Mouse (Mus musculus): ENCODE results near the gene Igsf21. TPM values are rescaled to one million over a fixed set of nuclear protein-coding genes. Genes with fewer than 3 reads are reported as not detected.

Igsf21 gene
- polyA plus RNA-seq, 1 experiment: not detected

GRCm38 (mm10) chr4:140122534-140122933, 124.0 kb downstream of the Igsf21 start:
- Histone ChIP-seq H3K36me3 (ENCODE audit: control insufficient read depth, insufficient read depth) (no peaks in the 10 kb centered on the region), H3K4me2 (ENCODE audit: low read depth) (no peak overlapping the region), H3ac (ENCODE audit: control insufficient read depth, insufficient read length) (no peak overlapping the region), H3K27me3 (ENCODE audit: control insufficient read depth, insufficient read depth, insufficient read length) (no peaks in the 10 kb centered on the region), H3K79me2 (ENCODE audit: control insufficient read depth, insufficient read depth) (no peaks in the 10 kb centered on the region), H3K4me3 (no peak overlapping the region)
- no peak for TF ChIP-seq TCF3 (IDR thresholded peaks at IDR 0.05; ENCODE audit: insufficient read length, low read depth)
- no peak for TF ChIP-seq TCF12 (IDR thresholded peaks at IDR 0.05; ENCODE audit: insufficient read depth, poor library complexity, severe bottlenecking)
- no peak for TF ChIP-seq POLR2AphosphoS2 (IDR thresholded peaks at IDR 0.05; ENCODE audit: insufficient read length, low read depth)
- TF ChIP-seq USF1 (IDR thresholded peaks at IDR 0.05; ENCODE audit: low read depth): no peak
- no peak for TF ChIP-seq MYOG (IDR thresholded peaks at IDR 0.05; ENCODE audit: control insufficient read depth in 1 of 3, insufficient read depth in 1 of 3, insufficient read length in 2 of 3, low read depth in 2 of 3)
- TF ChIP-seq MAX (IDR thresholded peaks at IDR 0.05; ENCODE audit: low read depth): no peak
- TF ChIP-seq POLR2A (IDR thresholded peaks at IDR 0.05; ENCODE audit: insufficient read length, low read depth): no peak
- no peak for TF ChIP-seq MYOD1 (IDR thresholded peaks at IDR 0.05; ENCODE audit: control insufficient read depth in 1 of 3, insufficient read length in 2 of 3, low read depth in 2 of 3)
- no peak for TF ChIP-seq E2F4 (IDR thresholded peaks at IDR 0.05; ENCODE audit: insufficient read depth)
- TF ChIP-seq REST (IDR thresholded peaks at IDR 0.05; ENCODE audit: insufficient read depth, insufficient read length): no peak
- no peak for TF ChIP-seq SRF (IDR thresholded peaks at IDR 0.05; ENCODE audit: control insufficient read depth, insufficient read length, low read depth)
- no peak for TF ChIP-seq CEBPB (IDR thresholded peaks at IDR 0.05; ENCODE audit: insufficient read depth, poor library complexity, severe bottlenecking)

DNA sequence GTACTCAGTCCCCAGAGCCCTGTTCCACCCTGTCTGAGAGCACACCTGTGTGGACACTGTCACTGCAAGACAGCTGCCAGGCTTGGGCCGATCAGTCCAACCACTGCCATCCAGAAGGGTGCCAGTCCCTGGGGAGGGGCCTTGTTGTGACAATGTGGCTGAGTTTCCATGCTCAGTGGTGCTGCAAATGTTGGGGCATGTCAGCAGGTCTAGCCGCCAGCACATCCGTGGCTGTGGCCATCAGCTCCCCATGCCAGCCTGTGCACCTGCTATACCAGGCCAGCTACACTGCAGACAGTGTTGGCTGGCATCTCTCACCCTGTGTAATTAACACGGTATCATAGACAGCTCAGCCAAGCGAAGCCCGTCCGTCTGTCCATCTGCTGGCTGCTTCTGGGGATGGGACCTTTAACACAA, 129.3 kb downstream of the Igsf21 start:
- Histone ChIP-seq H3K79me2 (ENCODE audit: control insufficient read depth, insufficient read depth) (no peaks in the 10 kb centered on the region), H3K4me3 (no peak overlapping the region), H3K27me3 (ENCODE audit: control insufficient read depth, insufficient read depth, insufficient read length) (no peaks in the 10 kb centered on the region), H3K36me3 (ENCODE audit: control insufficient read depth, insufficient read depth) (no peaks in the 10 kb centered on the region), H3K4me2 (ENCODE audit: low read depth) (no peak overlapping the region), H3ac (ENCODE audit: control insufficient read depth, insufficient read length) (no peak overlapping the region)
- TF ChIP-seq MYOD1 (IDR thresholded peaks at IDR 0.05; ENCODE audit: control insufficient read depth in 1 of 3, insufficient read length in 2 of 3, low read depth in 2 of 3) (no peak), REST (IDR thresholded peaks at IDR 0.05; ENCODE audit: insufficient read depth, insufficient read length) (no peak), CEBPB (IDR thresholded peaks at IDR 0.05; ENCODE audit: insufficient read depth, poor library complexity, severe bottlenecking) (no peak), USF1 (IDR thresholded peaks at IDR 0.05; ENCODE audit: low read depth) (no peak), TCF3 (IDR thresholded peaks at IDR 0.05; ENCODE audit: insufficient read length, low read depth) (no peak)

GRCm38 (mm10) chr4:140115756-140116155, 130.8 kb downstream of the Igsf21 start:
- Histone ChIP-seq H3K36me3 (ENCODE audit: control insufficient read depth, insufficient read depth) (no peaks in the 10 kb centered on the region), H3K4me2 (ENCODE audit: low read depth) (no peak overlapping the region), H3K79me2 (ENCODE audit: control insufficient read depth, insufficient read depth) (no peaks in the 10 kb centered on the region), H3ac (ENCODE audit: control insufficient read depth, insufficient read length) (no peak overlapping the region), H3K27me3 (ENCODE audit: control insufficient read depth, insufficient read depth, insufficient read length) (no peaks in the 10 kb centered on the region), H3K4me3 (no peak overlapping the region)
- TF ChIP-seq E2F4 (IDR thresholded peaks at IDR 0.05; ENCODE audit: insufficient read depth): no peak
- no peak for TF ChIP-seq SRF (IDR thresholded peaks at IDR 0.05; ENCODE audit: control insufficient read depth, insufficient read length, low read depth)
- no peak for TF ChIP-seq REST (IDR thresholded peaks at IDR 0.05; ENCODE audit: insufficient read depth, insufficient read length)
- TF ChIP-seq CEBPB (IDR thresholded peaks at IDR 0.05; ENCODE audit: insufficient read depth, poor library complexity, severe bottlenecking): no peak
- TF ChIP-seq MAX (IDR thresholded peaks at IDR 0.05; ENCODE audit: low read depth): no peak

DNA sequence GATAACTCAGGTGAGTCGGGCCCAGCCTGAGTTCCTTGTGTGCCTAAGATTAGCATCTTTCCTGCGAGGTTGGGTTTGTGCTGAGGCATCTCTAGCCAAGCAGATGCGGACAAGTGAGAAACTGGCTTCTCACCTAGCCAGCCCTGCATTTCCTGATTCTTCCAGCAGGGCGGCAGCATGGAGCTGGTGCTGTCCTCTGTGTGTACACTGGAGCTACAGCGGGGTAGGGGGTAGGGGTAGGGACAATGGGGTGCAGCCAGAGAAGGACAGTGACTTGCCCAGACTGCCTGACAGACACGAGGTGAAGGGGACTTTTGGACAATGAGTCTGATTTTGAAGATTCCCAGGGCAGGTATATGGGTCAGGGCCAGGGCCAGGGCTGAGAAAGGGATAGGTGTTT, 131.5 kb downstream of the Igsf21 start:
- Histone ChIP-seq H3K27me3 (ENCODE audit: control insufficient read depth, insufficient read depth, insufficient read length) (no peaks in the 10 kb centered on the region), H3ac (ENCODE audit: control insufficient read depth, insufficient read length) (no peak overlapping the region), H3K4me3 (no peak overlapping the region), H3K4me2 (ENCODE audit: low read depth) (no peak overlapping the region), H3K36me3 (ENCODE audit: control insufficient read depth, insufficient read depth) (no peaks in the 10 kb centered on the region), H3K79me2 (ENCODE audit: control insufficient read depth, insufficient read depth) (no peaks in the 10 kb centered on the region)
- TF ChIP-seq SRF (IDR thresholded peaks at IDR 0.05; ENCODE audit: control insufficient read depth, insufficient read length, low read depth): no peak
- no peak for TF ChIP-seq USF1 (IDR thresholded peaks at IDR 0.05; ENCODE audit: low read depth)
- TF ChIP-seq TCF3 (IDR thresholded peaks at IDR 0.05; ENCODE audit: insufficient read length, low read depth): no peak
- TF ChIP-seq MYOD1 (IDR thresholded peaks at IDR 0.05; ENCODE audit: control insufficient read depth in 1 of 3, insufficient read length in 2 of 3, low read depth in 2 of 3): no peak
- no peak for TF ChIP-seq CEBPB (IDR thresholded peaks at IDR 0.05; ENCODE audit: insufficient read depth, poor library complexity, severe bottlenecking)
- no peak for TF ChIP-seq REST (IDR thresholded peaks at IDR 0.05; ENCODE audit: insufficient read depth, insufficient read length)

- Histone ChIP-seq H3K27me3 (ENCODE audit: control insufficient read depth, insufficient read depth, insufficient read length) (no peaks in the 10 kb centered on the region), H3K4me3 (no peak overlapping the region), H3K4me2 (ENCODE audit: low read depth) (no peak overlapping the region), H3K79me2 (ENCODE audit: control insufficient read depth, insufficient read depth) (no peaks in the 10 kb centered on the region), H3ac (ENCODE audit: control insufficient read depth, insufficient read length) (no peak overlapping the region), H3K36me3 (ENCODE audit: control insufficient read depth, insufficient read depth) (no peaks in the 10 kb centered on the region)
- TF ChIP-seq MYOG (IDR thresholded peaks at IDR 0.05; ENCODE audit: control insufficient read depth in 1 of 3, insufficient read depth in 1 of 3, insufficient read length in 2 of 3, low read depth in 2 of 3) (no peak), SRF (IDR thresholded peaks at IDR 0.05; ENCODE audit: control insufficient read depth, insufficient read length, low read depth) (no peak), USF1 (IDR thresholded peaks at IDR 0.05; ENCODE audit: low read depth) (no peak), CEBPB (IDR thresholded peaks at IDR 0.05; ENCODE audit: insufficient read depth, poor library complexity, severe bottlenecking) (no peak), POLR2AphosphoS2 (IDR thresholded peaks at IDR 0.05; ENCODE audit: insufficient read length, low read depth) (no peak), E2F4 (IDR thresholded peaks at IDR 0.05; ENCODE audit: insufficient read depth) (no peak), REST (IDR thresholded peaks at IDR 0.05; ENCODE audit: insufficient read depth, insufficient read length) (no peak)
Measured at GRCm38 (mm10) chr4:140113690-140114475, 132.7 kb downstream of the Igsf21 start.

All from myocyte (in vitro differentiated cells).